Comparison of ENCODE assay signal across 8 mouse cellular contexts in the genomic region with DNA sequence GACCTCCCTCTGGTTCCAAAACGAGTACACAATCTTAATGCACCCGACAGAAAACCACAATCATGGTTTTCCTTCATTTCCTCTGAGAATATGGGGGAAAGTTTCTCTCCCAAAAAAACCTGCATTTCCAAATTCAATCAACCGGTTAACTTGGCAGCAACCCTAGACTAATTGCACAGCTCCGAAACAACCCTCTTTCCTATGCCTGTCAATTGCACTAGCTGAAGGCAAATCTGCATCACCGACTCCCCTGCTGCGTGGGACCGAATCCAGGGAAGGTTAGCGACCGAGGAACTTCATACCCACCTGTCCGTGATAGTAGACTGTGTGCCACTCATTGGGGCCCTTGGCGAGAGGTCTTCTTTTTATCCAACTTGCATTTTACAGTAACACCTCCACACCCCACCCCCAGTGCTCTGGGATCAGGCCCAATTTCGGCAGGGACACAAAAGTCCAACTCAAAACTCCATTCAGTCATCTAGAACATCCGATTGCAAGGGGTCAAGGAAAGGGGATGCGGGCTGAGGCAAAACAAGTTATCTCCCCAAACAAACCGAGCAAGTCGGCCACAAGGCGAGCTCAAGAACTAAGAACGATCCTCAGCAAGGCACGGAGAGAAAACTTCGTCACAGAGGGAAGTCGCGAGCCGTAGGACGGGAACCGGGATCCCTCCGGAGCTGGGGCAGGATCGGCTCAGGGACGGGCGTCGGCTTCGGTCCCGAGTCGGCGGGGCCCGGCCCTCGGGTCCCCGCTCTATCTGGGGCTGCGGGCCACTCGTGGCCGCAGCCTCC. TPM values are rescaled to one million over a fixed set of nuclear protein-coding genes. Genes with fewer than 3 reads are reported as not detected.
DNase-seq lines count a peak whose midpoint lies in the region; ATAC-seq lines count a peak whose summit lies in the region.

No protein-coding gene starts in this region.

- no peaks in the 10 kb centered on the region for H3K36me3 ChIP-seq in lung, embryonic 16.5 days (ENCODE audit: control insufficient read depth, insufficient read depth, low read length)
- H3K36me3 ChIP-seq in splenic B cell, adult 2 months (ENCODE audit: control insufficient read depth, insufficient read depth, low read length, poor library complexity, severe bottlenecking): no peaks in the 10 kb centered on the region

- H3K4me2 ChIP-seq in lung, embryonic 16.5 days (ENCODE audit: low read depth, low read length): peak overlapping the region; percentile 82

- peak; percentile 40 to 53 for DNase-seq in layer of hippocampus, postnatal 10 days (ENCODE audit: low spot score in 2 of 2)
- DNase-seq in layer of hippocampus, adult 8-10 months (ENCODE audit: low spot score in 2 of 2): no peak
- DNase-seq in Muller cell, postnatal 12 days (ENCODE audit: inconsistent ontology term): peak; percentile 53
- DNase-seq in cerebellum, postnatal 36 days: peak; percentile 55 to 57
- peak; percentile 50 to 54 for DNase-seq in heart, adult 9 months (ENCODE audit: low spot score in 2 of 2)
- peak; percentile 86 for DNase-seq in kidney, adult 9 months
- DNase-seq in splenic B cell, adult 2 months (ENCODE audit: low read depth, low spot score): peak; percentile 23

- H3K4me3 ChIP-seq in lung, embryonic 16.5 days (ENCODE audit: low read length): peak overlapping the region; percentile 90

- no peak for ATAC-seq in lung, embryonic 16.5 days (ENCODE audit: low read depth)

- peak overlapping the region; percentile 94 for H3K27ac ChIP-seq in lung, embryonic 16.5 days (ENCODE audit: low read length)

- WGBS in lung, embryonic 16.5 days: under 1% methylated on average over 38 of the region's 40 CpGs

- H3K9me3 ChIP-seq in lung, embryonic 16.5 days (ENCODE audit: control insufficient read depth, low read length): no peaks in the 10 kb centered on the region

- H3K4me1 ChIP-seq in lung, embryonic 16.5 days (replicated peaks; ENCODE audit: control insufficient read depth, insufficient read depth, low read length): peaks cover 29% of the 10 kb centered on the region

- no peaks in the 10 kb centered on the region for H3K27me3 ChIP-seq in lung, embryonic 16.5 days (ENCODE audit: control insufficient read depth, insufficient read depth, low read depth, low read length)
- no peaks in the 10 kb centered on the region; the same call in none of the 2 replicates for H3K27me3 ChIP-seq in splenic B cell, adult 2 months (ENCODE audit: control insufficient read depth, insufficient read depth, low read length, poor library complexity, severe bottlenecking)

- peak overlapping the region; percentile 96 for H3K9ac ChIP-seq in lung, embryonic 16.5 days (ENCODE audit: low read length)

RNA-seq across cellular contexts. Expression of gene Arhgef12, which starts 2.0 kb away (rescaled TPM):
- 100 to 1,000 TPM; 146 to 151 TPM for total RNA-seq in layer of hippocampus, postnatal 10 days (2021)
- 100 to 1,000 TPM; 144 to 165 (median 151) TPM for total RNA-seq in layer of hippocampus, adult 8-10 months (2022)
- polyA plus RNA-seq in lung, embryonic 16.5 days (2015; fragmentation: Nextera tagmentation; extraction: Ambion mirVana): 12.1 and 14.4 TPM in 2 replicates

RNA-seq across cellular contexts. Expression of gene Tmem136, which starts 11.3 kb away (rescaled TPM):
- 10 to 100 TPM; 17.0 to 19.7 TPM for total RNA-seq in layer of hippocampus, postnatal 10 days (2021)
- total RNA-seq in layer of hippocampus, adult 8-10 months (2022): 10 to 100 TPM; 18.5 to 22.9 (median 19.5) TPM
- 4.2 and 4.4 TPM in 2 replicates for polyA plus RNA-seq in lung, embryonic 16.5 days (2015; fragmentation: Nextera tagmentation; extraction: Ambion mirVana)

Comparison
In these comparisons a context has a peak if more than half of its experiments do, and no peak if none do; other contexts are left out.
1. DNase-seq: peak in layer of hippocampus, postnatal 10 days (2 of 2), Muller cell, postnatal 12 days (single experiment), cerebellum, postnatal 36 days (2 of 2), heart, adult 9 months (2 of 2), kidney, adult 9 months (single experiment) and splenic B cell, adult 2 months (single experiment); none in layer of hippocampus, adult 8-10 months (0 of 2).